Mouse (Mus musculus) spleen, postnatal 36 days (tissue): ENCODE measurements around the gene Acad12.

Source experiments
- DNase-seq, 2 experiments: peaks; one replicate each; pipeline ENCODE4 v3.0.0; 2022; ENCODE audit warnings: low spot score in 2 of 2, mixed read lengths in 1 of 2

Gene Acad12

GRCm38 (mm10) chr5:121583765-121584501, 34.8 kb downstream of the Acad12 start:
- peak; percentile 77 to 83 for DNase-seq

- DNase-seq = no peak
Measured at GRCm38 (mm10) chr5:121581945-121582344, 36.8 kb downstream of the Acad12 start.

GRCm38 (mm10) chr5:121576927-121577488, 41.7 kb downstream of the Acad12 start:
- no peak for DNase-seq

- no peak for DNase-seq
Measured at GRCm38 (mm10) chr5:121575867-121576266, 42.9 kb downstream of the Acad12 start.

GRCm38 (mm10) chr5:121574145-121574544, 44.6 kb downstream of the Acad12 start:
- DNase-seq = peak; percentile 45 to 57

- DNase-seq = no peak
Measured at GRCm38 (mm10) chr5:121570787-121571186, 48.0 kb downstream of the Acad12 start.

GRCm38 (mm10) chr5:121569881-121570420, 48.8 kb downstream of the Acad12 start:
- DNase-seq = no peak

GRCm38 (mm10) chr5:121566035-121566681, 52.6 kb downstream of the Acad12 start:
- no peak for DNase-seq

GRCm38 (mm10) chr5:121564468-121564895, 54.3 kb downstream of the Acad12 start:
- peak; percentile 86 to 89 for DNase-seq

GRCm38 (mm10) chr5:121562436-121562835, 56.3 kb downstream of the Acad12 start:
- no peak for DNase-seq

GRCm38 (mm10) chr5:121549196-121549595, 69.5 kb downstream of the Acad12 start:
- DNase-seq = no peak

- DNase-seq = peak in 1 of 2 experiments; percentile 13
Measured at GRCm38 (mm10) chr5:121547084-121547483, 71.7 kb downstream of the Acad12 start.
